Mouse (Mus musculus) bone marrow, adult 2 months (tissue): ENCODE data around the gene Cc2d1a.

Experiments
- CTCF ChIP-seq: fragments of 200-500 bp; IDR thresholded peaks from 2 replicates; pipeline ENCODE4 v1.5.1; 2011; ENCODE audit warnings: low read length, control low read depth; ENCODE audit not compliant: control insufficient read depth, insufficient read depth
- POLR2A ChIP-seq: fragments of 200-500 bp; IDR thresholded peaks from 2 replicates; pipeline ENCODE4 v1.6.1; 2011; ENCODE audit warnings: low read depth, mild to moderate bottlenecking, control low read depth, low read length, borderline replicate concordance; ENCODE audit not compliant: control insufficient read depth

DNA sequence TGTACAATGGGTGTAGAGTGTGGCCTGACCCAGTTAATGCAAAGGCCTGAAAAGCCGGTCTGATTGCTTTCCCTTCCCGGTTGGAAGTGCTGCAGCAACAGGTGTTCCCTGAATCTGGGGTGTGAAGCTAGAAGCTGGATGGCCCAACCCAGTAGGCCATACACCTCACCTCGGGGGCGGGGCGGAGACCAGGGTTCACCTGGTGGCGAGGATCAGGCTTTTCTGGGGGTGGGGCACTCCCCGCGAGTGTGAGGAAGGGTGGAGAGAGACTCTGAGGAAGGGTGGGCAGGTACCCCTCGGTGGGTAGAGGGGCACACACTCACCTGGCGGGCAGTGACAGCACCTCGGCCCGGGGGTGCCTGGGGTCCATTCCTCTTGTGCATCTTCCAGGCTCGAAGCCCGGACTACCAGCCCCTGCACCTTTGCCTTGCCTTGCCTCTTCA lies 391 bp downstream of the Cc2d1a start:
- TF ChIP-seq POLR2A (no peak), CTCF (no peak)
